Mouse (Mus musculus): Measurements from ENCODE around the gene Med17.

GRCm38 (mm10) chr9:15306398-15307119, 26.8 kb upstream of the Med17 start, which contains the start of gene 4931406C07Rik:
- TF ChIP-seq TAL1 (conservative IDR thresholded peaks at IDR 0.05; ENCODE audit: low read depth, low read length): no peak
- no peak for TF ChIP-seq CTCF (IDR thresholded peaks at IDR 0.05; ENCODE audit: low read depth, low read length)
